Mouse (Mus musculus): ENCODE results near the gene Hibadh. TPM values are rescaled to one million over a fixed set of nuclear protein-coding genes. Genes with fewer than 3 reads are reported as not detected.
A peak's percentile ranks its signal among the peaks of the same experiment; 100 is the strongest.
"Not testable (repeated sequence)": the region's sequence is repeated elsewhere in the genome, so short reads cannot be mapped to it uniquely, and the experiment has no call there.

Gene Hibadh
- polyA plus RNA-seq, 1 experiment from 2014 or later: 54.1 TPM

- ATAC-seq (ENCODE audit: insufficient read depth) (peak; percentile 49; the same call in 1 of the 2 replicates), DNase-seq (peak; percentile 65)
- Histone ChIP-seq H3K9ac (no peak overlapping the region), H3K4me2 (no peak overlapping the region), H3K4me1 (ENCODE audit: insufficient read depth) (peaks cover 8% of the 10 kb centered on the region; the same call in 1 of the 2 replicates), H3K9me3 (ENCODE audit: low read depth, low read length) (no peaks in the 10 kb centered on the region), H3K36me3 (ENCODE audit: insufficient read depth) (no peaks in the 10 kb centered on the region), H3K27me3 (ENCODE audit: insufficient read depth, low read length) (no peaks in the 10 kb centered on the region), H3K27ac (ENCODE audit: low read depth) (peak overlapping the region; percentile 50; the same call in 1 of the 2 replicates), H3K4me3 (ENCODE audit: low read depth, low read length) (no peak overlapping the region)
- WGBS: 62% methylated on average over 4 of the region's 4 CpGs
- no peak for TF ChIP-seq CTCF (IDR thresholded peaks at IDR 0.05; ENCODE audit: low read depth)
These were observed 35.2 kb upstream of the Hibadh start for GRCm38 (mm10) chr6:52675222-52675921.

- H3K4me3 ChIP-seq (ENCODE audit: low read depth, low read length): no peak overlapping the region
- WGBS: 70% methylated on average over 12 of the region's 12 CpGs
- ATAC-seq (ENCODE audit: insufficient read depth) (no peak), DNase-seq (no peak)
- no peaks in the 10 kb centered on the region for H3K27me3 ChIP-seq (ENCODE audit: insufficient read depth, low read length)
- no peaks in the 10 kb centered on the region for H3K9me3 ChIP-seq (ENCODE audit: low read depth, low read length)
- no peaks in the 10 kb centered on the region for H3K36me3 ChIP-seq (ENCODE audit: insufficient read depth)
- no peak overlapping the region for H3K4me2 ChIP-seq
- no peak overlapping the region for H3K27ac ChIP-seq (ENCODE audit: low read depth)
- peaks cover 8% of the 10 kb centered on the region; the same call in 1 of the 2 replicates for H3K4me1 ChIP-seq (ENCODE audit: insufficient read depth)
- no peak overlapping the region for H3K9ac ChIP-seq
- TF ChIP-seq CTCF (IDR thresholded peaks at IDR 0.05; ENCODE audit: low read depth): no peak
These were observed 34.4 kb upstream of the Hibadh start for GRCm38 (mm10) chr6:52674541-52674940.

- TF ChIP-seq CTCF (IDR thresholded peaks at IDR 0.05; ENCODE audit: low read depth): no peak
- Histone ChIP-seq H3K4me2 (no peak overlapping the region), H3K4me3 (ENCODE audit: low read depth, low read length) (no peak overlapping the region), H3K36me3 (ENCODE audit: insufficient read depth) (no peaks in the 10 kb centered on the region), H3K4me1 (ENCODE audit: insufficient read depth) (peaks cover 8% of the 10 kb centered on the region; the same call in 1 of the 2 replicates), H3K27ac (ENCODE audit: low read depth) (no peak overlapping the region), H3K9ac (no peak overlapping the region), H3K27me3 (ENCODE audit: insufficient read depth, low read length) (no peaks in the 10 kb centered on the region), H3K9me3 (ENCODE audit: low read depth, low read length) (no peaks in the 10 kb centered on the region)
- no peak for ATAC-seq (ENCODE audit: insufficient read depth)
- no peak for DNase-seq
- WGBS: 87% methylated on average over 7 of the region's 7 CpGs
These were observed 33.5 kb upstream of the Hibadh start for GRCm38 (mm10) chr6:52673706-52674105.

GRCm38 (mm10) chr6:52672539-52672938, 32.4 kb upstream of the Hibadh start:
- ATAC-seq (ENCODE audit: insufficient read depth): no peak
- Histone ChIP-seq H3K4me3 (ENCODE audit: low read depth, low read length) (no peak overlapping the region), H3K4me2 (no peak overlapping the region), H3K36me3 (ENCODE audit: insufficient read depth) (no peaks in the 10 kb centered on the region), H3K9ac (no peak overlapping the region), H3K4me1 (ENCODE audit: insufficient read depth) (peaks cover 8% of the 10 kb centered on the region; the same call in 1 of the 2 replicates), H3K9me3 (ENCODE audit: low read depth, low read length) (no peaks in the 10 kb centered on the region), H3K27me3 (ENCODE audit: insufficient read depth, low read length) (no peaks in the 10 kb centered on the region), H3K27ac (ENCODE audit: low read depth) (no peak overlapping the region)
- WGBS: 61% methylated on average over 2 of the region's 2 CpGs
- DNase-seq: no peak
- TF ChIP-seq CTCF (IDR thresholded peaks at IDR 0.05; ENCODE audit: low read depth): no peak

GRCm38 (mm10) chr6:52671791-52672190, 31.6 kb upstream of the Hibadh start:
- ATAC-seq (ENCODE audit: insufficient read depth): no peak
- WGBS: 46% methylated on average over 8 of the region's 8 CpGs
- TF ChIP-seq CTCF (IDR thresholded peaks at IDR 0.05; ENCODE audit: low read depth): no peak

GRCm38 (mm10) chr6:52669878-52670277, 29.7 kb upstream of the Hibadh start:
- H3K4me1 ChIP-seq (ENCODE audit: insufficient read depth); H3K4me3 ChIP-seq (ENCODE audit: low read depth, low read length); H3K27ac ChIP-seq (ENCODE audit: low read depth); H3K4me2 ChIP-seq; H3K36me3 ChIP-seq (ENCODE audit: insufficient read depth); DNase-seq; H3K9ac ChIP-seq; H3K27me3 ChIP-seq (ENCODE audit: insufficient read depth, low read length); H3K9me3 ChIP-seq (ENCODE audit: low read depth, low read length); ATAC-seq (ENCODE audit: insufficient read depth): not testable (repeated sequence)
- WGBS: 45% methylated on average over 2 of the region's 2 CpGs

More at GRCm38 (mm10) chr6:52671791-52672190, 31.6 kb upstream of the Hibadh start:
- Histone ChIP-seq H3K4me3 (ENCODE audit: low read depth, low read length) (no peak overlapping the region), H3K36me3 (ENCODE audit: insufficient read depth) (no peaks in the 10 kb centered on the region), H3K4me2 (no peak overlapping the region), H3K9ac (no peak overlapping the region), H3K4me1 (ENCODE audit: insufficient read depth) (peaks cover 8% of the 10 kb centered on the region; the same call in 1 of the 2 replicates), H3K27ac (ENCODE audit: low read depth) (no peak overlapping the region), H3K27me3 (ENCODE audit: insufficient read depth, low read length) (no peaks in the 10 kb centered on the region), H3K9me3 (ENCODE audit: low read depth, low read length) (no peaks in the 10 kb centered on the region)
- DNase-seq: no peak

- DNase-seq (no peak), ATAC-seq (ENCODE audit: insufficient read depth) (no peak)
- no peaks in the 10 kb centered on the region for H3K36me3 ChIP-seq (ENCODE audit: insufficient read depth)
- H3K4me1 ChIP-seq (ENCODE audit: insufficient read depth): no peaks in the 10 kb centered on the region
- H3K4me3 ChIP-seq (ENCODE audit: low read depth, low read length): no peak overlapping the region
- H3K9ac ChIP-seq: no peak overlapping the region
- TF ChIP-seq CTCF (IDR thresholded peaks at IDR 0.05; ENCODE audit: low read depth): no peak
- H3K9me3 ChIP-seq (ENCODE audit: low read depth, low read length): no peaks in the 10 kb centered on the region
- H3K27ac ChIP-seq (ENCODE audit: low read depth): no peak overlapping the region
- WGBS: 64% methylated on average over 3 of the region's 3 CpGs
- no peak overlapping the region for H3K4me2 ChIP-seq
- H3K27me3 ChIP-seq (ENCODE audit: insufficient read depth, low read length): no peaks in the 10 kb centered on the region
These were observed 27.5 kb upstream of the Hibadh start for GRCm38 (mm10) chr6:52667641-52668040.

Data from lung, embryonic 14.5 days (tissue).